Comparison of ENCODE assay signal across 8 mouse cellular contexts in the genomic region with DNA sequence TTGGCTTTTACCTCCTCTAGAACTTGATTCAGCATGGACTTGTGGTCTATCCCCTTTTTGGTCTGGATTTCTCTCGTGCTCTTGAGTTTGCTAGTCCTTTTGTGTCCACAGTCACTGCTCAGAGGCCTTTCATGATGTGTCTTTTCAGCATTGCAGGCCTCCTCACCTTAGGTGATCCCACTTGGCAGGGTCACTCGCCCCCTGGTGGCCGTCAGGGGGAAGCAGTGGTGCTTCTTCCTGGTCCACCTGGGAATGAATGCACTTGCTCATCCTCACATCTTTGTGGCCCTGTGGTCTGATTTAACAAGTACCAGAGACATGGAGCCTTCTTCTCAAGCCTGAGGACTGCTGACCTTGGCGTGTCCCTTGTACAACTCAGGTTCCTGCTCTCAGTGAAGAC.
A peak's percentile ranks its signal among the peaks of the same experiment; 100 is the strongest.
DNase-seq lines count a peak whose midpoint lies in the region; ATAC-seq lines count a peak whose summit lies in the region.

No protein-coding gene starts in this region.

- WGBS in midbrain, embryonic 14.5 days = 24% methylated on average over 4 of the region's 4 CpGs
- 20% methylated on average over 4 of the region's 4 CpGs for WGBS in midbrain, embryonic 16.5 days

- no peak overlapping the region for H3K4me3 ChIP-seq in midbrain, embryonic 14.5 days (replicated peaks; ENCODE audit: low read depth, low read length)
- H3K4me3 ChIP-seq in midbrain, embryonic 16.5 days (ENCODE audit: low read depth, low read length) = no peak overlapping the region

- no peak overlapping the region for H3K27ac ChIP-seq in midbrain, embryonic 14.5 days (replicated peaks; ENCODE audit: low read depth, low read length)
- no peak overlapping the region for H3K27ac ChIP-seq in midbrain, embryonic 16.5 days (ENCODE audit: low read length)

- DNase-seq in midbrain, embryonic 14.5 days = peak; percentile 61
- peak; percentile 74 for DNase-seq in ZHBTc4 (ENCODE audit: low read depth, low spot score)
- DNase-seq in cerebellum, postnatal 25 days = peak; percentile 66 to 76
- DNase-seq in heart, postnatal 14 days = peak; percentile 62 to 67
- peak; percentile 29 to 30 for DNase-seq in lung, adult 18-20 months
- DNase-seq in right cerebral cortex, postnatal 10 days (ENCODE audit: low spot score in 2 of 2) = peak; percentile 39 to 53
- no peak for DNase-seq in yolk sac, embryonic 10.5 days (ENCODE audit: low spot score)

- H3K27me3 ChIP-seq in midbrain, embryonic 14.5 days (ENCODE audit: control insufficient read depth, insufficient read depth, low read length) = no peaks in the 10 kb centered on the region
- no peaks in the 10 kb centered on the region for H3K27me3 ChIP-seq in midbrain, embryonic 16.5 days (ENCODE audit: control insufficient read depth, insufficient read depth, low read depth, low read length)

- intact Hi-C loops in heart, postnatal 14 days (cut with DNase I) = loop anchor here (2.0 kb wide), 2 partner anchors 155 to 163 kb away; no protein-coding TSS in a partner anchor

- no peaks in the 10 kb centered on the region for H3K36me3 ChIP-seq in midbrain, embryonic 14.5 days (ENCODE audit: control insufficient read depth, insufficient read depth, low read length)
- no peaks in the 10 kb centered on the region for H3K36me3 ChIP-seq in midbrain, embryonic 16.5 days (ENCODE audit: control insufficient read depth, insufficient read depth, low read length)

- no peak overlapping the region for H3K9ac ChIP-seq in midbrain, embryonic 14.5 days (replicated peaks; ENCODE audit: low read length)
- H3K9ac ChIP-seq in midbrain, embryonic 16.5 days (ENCODE audit: low read depth, low read length) = no peak overlapping the region

- H3K4me2 ChIP-seq in midbrain, embryonic 14.5 days (ENCODE audit: low read length) = no peak overlapping the region
- no peak overlapping the region for H3K4me2 ChIP-seq in midbrain, embryonic 16.5 days (ENCODE audit: low read length)

- ATAC-seq in midbrain, embryonic 14.5 days (ENCODE audit: low FRiP score, low TSS enrichment) = no peak
- ATAC-seq in midbrain, embryonic 16.5 days = no peak

- H3K4me1 ChIP-seq in midbrain, embryonic 14.5 days (ENCODE audit: control insufficient read depth, insufficient read depth, low read length) = peaks cover 3% of the 10 kb centered on the region; the same call in 1 of the 2 replicates
- H3K4me1 ChIP-seq in midbrain, embryonic 16.5 days (ENCODE audit: control insufficient read depth, insufficient read depth, low read length) = no peaks in the 10 kb centered on the region

- H3K9me3 ChIP-seq in midbrain, embryonic 14.5 days (ENCODE audit: control insufficient read depth, low read length) = no peaks in the 10 kb centered on the region
- no peaks in the 10 kb centered on the region for H3K9me3 ChIP-seq in midbrain, embryonic 16.5 days (replicated peaks; ENCODE audit: control insufficient read depth, low read length, poor library complexity, severe bottlenecking)
